Mouse (Mus musculus) stomach, embryonic 14.5 days (tissue): ENCODE data around the gene Arhgef7. TPM values are rescaled to one million over a fixed set of nuclear protein-coding genes. Genes with fewer than 3 reads are reported as not detected.
A peak's percentile ranks its signal among the peaks of the same experiment; 100 is the strongest.

Experiments
- ATAC-seq: fragments of 200-750 bp; cut with Nextera tagmentation; 2 replicates; pipeline ENCODE4 v1.8.0; 2017; ENCODE audit warnings: low read depth, moderate TSS enrichment; ENCODE audit not compliant: insufficient number of reproducible peaks, insufficient read depth, low FRiP score
- H3K27ac ChIP-seq: fragments of 300-500 bp; sonication (generic); 2 replicates; pipeline ENCODE4 v1.5.1; 2014; ENCODE audit warnings: mild to moderate bottlenecking, low read length, moderate library complexity, mixed read lengths
- H3K27me3 ChIP-seq: fragments of 300-500 bp; sonication (generic); 2 replicates; pipeline ENCODE4 v1.6.1; 2014; ENCODE audit warnings: low read length, control low read depth, mixed read lengths; ENCODE audit not compliant: control insufficient read depth, insufficient read depth
- H3K36me3 ChIP-seq: fragments of 300-500 bp; sonication (generic); 2 replicates; pipeline ENCODE4 v1.6.1; 2014; ENCODE audit warnings: mild to moderate bottlenecking, control low read depth, low read length, moderate library complexity, mixed read lengths; ENCODE audit not compliant: control insufficient read depth, insufficient read depth
- H3K4me1 ChIP-seq: fragments of 300-500 bp; sonication (generic); 2 replicates; pipeline ENCODE4 v1.6.1; 2014; ENCODE audit warnings: low read length, control low read depth, mixed read lengths; ENCODE audit not compliant: control insufficient read depth, insufficient read depth
- H3K4me2 ChIP-seq: fragments of 300-500 bp; sonication (generic); replicated peaks from 2 replicates; pipeline ENCODE4 v1.6.1; 2014; ENCODE audit warnings: low read depth, low read length, control low read depth
- H3K4me3 ChIP-seq: fragments of 300-500 bp; sonication (generic); 2 replicates; pipeline ENCODE4 v1.5.1; 2014; ENCODE audit warnings: low read depth, low read length, control low read depth
- H3K9ac ChIP-seq: fragments of 300-500 bp; sonication (generic); replicated peaks from 2 replicates; pipeline ENCODE4 v1.6.1; 2014; ENCODE audit warnings: low read depth, mild to moderate bottlenecking, control low read depth, low read length, moderate library complexity, mixed read lengths
- H3K9me3 ChIP-seq: fragments of 300-500 bp; sonication (generic); 2 replicates; pipeline ENCODE4 v1.6.1; 2016; ENCODE audit warnings: low read depth, low read length, control low read depth; ENCODE audit not compliant: control insufficient read depth
- WGBS: fragments of 180-500 bp; shearing (Covaris S2); extraction: QIAGEN DNeasy Blood & Tissue Kit; methylation state at CpG from one replicate; pipeline ENCODE4 v1.1.7; 2014; 5-methylcytosine and 5-hydroxymethylcytosine counted together
- polyA plus RNA-seq: library from polyadenylated mRNA; unstranded; fragments of >200 nt; fragmentation: Nextera tagmentation; extraction: Ambion mirVana; gene quantifications from 2 replicates; pipeline ENCODE4 v1.2.1, GENCODE M21; 2014

Gene Arhgef7
- 37.0 and 37.4 TPM in 2 replicates for polyA plus RNA-seq

DNA sequence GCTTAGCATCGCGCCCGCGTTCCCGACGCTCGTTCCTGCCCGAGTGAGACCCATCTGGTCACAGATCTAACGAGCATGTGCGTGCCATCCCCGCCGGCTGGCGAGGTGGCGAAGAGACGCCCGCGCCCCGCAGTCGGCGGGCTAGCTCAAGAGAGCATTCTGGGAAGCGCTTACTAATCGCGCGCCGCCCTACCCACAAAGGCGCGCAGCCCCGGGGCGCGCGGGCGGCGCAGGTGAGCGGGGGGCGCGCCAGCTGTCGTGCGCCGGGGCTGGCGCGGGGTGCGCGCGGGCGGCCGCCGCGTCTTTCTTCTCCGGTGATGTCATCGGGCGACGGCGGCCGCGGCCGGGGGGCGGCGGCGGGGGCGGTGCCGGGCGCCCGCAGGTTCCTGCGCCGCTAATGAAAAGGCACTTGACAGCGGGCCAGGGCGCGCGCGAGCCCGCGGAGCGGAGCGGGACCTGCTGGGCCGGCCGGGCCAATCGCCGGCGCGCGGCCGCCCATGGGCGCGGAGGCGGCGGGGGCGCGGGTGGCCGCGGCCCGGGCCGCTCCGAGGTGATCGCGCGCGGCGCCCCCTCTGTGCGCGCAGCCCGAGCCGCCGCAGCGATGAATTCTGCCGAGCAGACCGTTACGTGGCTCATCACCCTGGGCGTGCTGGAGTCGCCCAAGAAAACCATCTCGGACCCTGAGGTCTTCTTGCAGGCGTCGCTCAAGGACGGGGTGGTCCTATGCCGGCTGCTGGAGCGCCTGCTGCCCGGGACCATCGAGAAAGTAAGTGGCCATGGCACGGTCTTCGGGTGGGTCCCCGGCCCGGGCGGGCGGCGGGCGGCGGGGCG lies at the start of gene Arhgef7:
Gene Arhgef7 (plus strand): TSS at position 71 of the 831 bp plus-strand sequence.
- WGBS = under 1% methylated on average over 93 of the region's 127 CpGs

DNA sequence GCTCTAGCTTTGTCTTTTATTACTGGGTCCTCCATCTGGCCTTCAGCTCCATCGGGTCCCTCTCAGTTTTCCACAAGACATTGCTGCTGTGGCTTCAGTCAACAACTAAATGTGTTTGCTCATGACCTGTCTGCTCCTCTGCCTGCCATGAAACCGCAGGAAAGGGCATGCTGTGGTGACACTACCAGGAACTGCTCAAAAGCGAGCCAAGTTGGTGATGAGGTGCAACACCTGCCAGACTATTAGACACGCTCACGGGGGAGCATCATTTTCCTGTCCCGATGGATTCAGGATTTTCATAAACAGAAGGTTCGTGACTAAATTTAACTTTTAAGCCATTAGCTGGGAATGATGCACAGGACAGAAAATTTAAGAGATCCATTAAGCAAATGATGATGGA lies 43.0 kb upstream of the Arhgef7 start:
- no peak overlapping the region for H3K27ac ChIP-seq
- ATAC-seq = no peak
- no peaks in the 10 kb centered on the region for H3K36me3 ChIP-seq
- no peak overlapping the region for H3K9ac ChIP-seq
- no peaks in the 10 kb centered on the region for H3K27me3 ChIP-seq
- WGBS = 74% methylated on average over 7 of the region's 7 CpGs
- no peak overlapping the region for H3K4me2 ChIP-seq
- no peak overlapping the region for H3K4me3 ChIP-seq
- no peaks in the 10 kb centered on the region for H3K4me1 ChIP-seq
- H3K9me3 ChIP-seq = no peaks in the 10 kb centered on the region

More for the DNA sequence above, at the start of gene Arhgef7:
- Histone ChIP-seq H3K4me3 (peak within 1 kb of the TSS; percentile 50), H3K27me3 (peaks cover 23% of the 10 kb centered on the region; the same call in 1 of the 2 replicates), H3K36me3 (no peaks in the 10 kb centered on the region), H3K4me2 (peak within 1 kb of the TSS; percentile 92), H3K9me3 (no peaks in the 10 kb centered on the region), H3K4me1 (no peaks in the 10 kb centered on the region), H3K9ac (peak within 1 kb of the TSS; percentile 18; the same call in 1 of the 2 replicates), H3K27ac (no peak within 1 kb of the TSS)
- peak; percentile 70; the same call in 1 of the 2 replicates for ATAC-seq

GRCm38 (mm10) chr8:11687251-11687650 lies 40.3 kb upstream of the Arhgef7 start:
- Histone ChIP-seq H3K4me1 (no peaks in the 10 kb centered on the region), H3K36me3 (no peaks in the 10 kb centered on the region), H3K4me3 (no peak overlapping the region), H3K9ac (no peak overlapping the region), H3K9me3 (no peaks in the 10 kb centered on the region), H3K27me3 (no peaks in the 10 kb centered on the region), H3K27ac (no peak overlapping the region), H3K4me2 (no peak overlapping the region)
- WGBS = 89% methylated on average over 5 of the region's 5 CpGs
- ATAC-seq = no peak

DNA sequence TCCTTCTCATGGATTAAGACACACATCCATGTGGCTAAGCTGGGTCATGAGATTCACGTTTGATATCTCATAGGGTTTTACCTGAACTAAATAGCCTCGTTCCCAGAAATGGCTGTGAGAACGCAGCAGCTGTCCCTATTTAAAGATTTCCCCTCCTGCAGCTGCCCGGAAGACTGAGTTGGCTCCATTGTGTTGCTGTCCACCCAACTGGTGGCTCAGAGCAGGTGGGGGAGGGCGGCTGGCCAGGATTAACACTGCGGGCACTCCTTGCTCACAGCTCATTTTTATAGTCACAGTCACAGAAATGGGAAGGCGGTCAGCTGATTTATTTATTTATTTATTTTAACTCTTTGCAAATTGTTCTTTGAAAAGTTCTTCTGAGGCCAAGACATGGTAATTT lies 37.6 kb upstream of the Arhgef7 start:
- no peak overlapping the region for H3K9ac ChIP-seq
- ATAC-seq = no peak
- H3K36me3 ChIP-seq = no peaks in the 10 kb centered on the region
- H3K27me3 ChIP-seq = no peaks in the 10 kb centered on the region
- 65% methylated on average over 7 of the region's 7 CpGs for WGBS
- H3K4me1 ChIP-seq = no peaks in the 10 kb centered on the region
- H3K4me3 ChIP-seq = no peak overlapping the region
- no peak overlapping the region for H3K27ac ChIP-seq
- no peaks in the 10 kb centered on the region for H3K9me3 ChIP-seq
- no peak overlapping the region for H3K4me2 ChIP-seq

DNA sequence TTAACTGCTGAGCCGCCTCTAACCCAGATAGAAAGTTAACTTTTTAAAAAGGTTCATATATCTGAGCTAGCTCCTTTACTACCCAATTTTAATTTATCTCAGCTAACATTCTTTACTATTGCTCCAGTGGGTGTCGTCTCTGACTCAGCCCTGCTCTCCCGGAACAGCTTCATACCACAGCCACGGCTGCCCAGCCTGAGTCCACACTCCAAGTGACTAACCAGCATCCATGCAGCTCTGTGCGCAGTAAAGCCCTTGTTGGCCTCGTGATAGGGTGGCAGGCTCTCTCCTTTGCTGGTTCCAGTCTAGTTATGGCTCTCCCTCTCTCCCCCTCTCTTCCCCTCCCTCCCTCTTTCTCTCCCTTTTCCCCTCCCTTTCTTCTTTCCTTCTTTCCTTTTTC lies 36.2 kb upstream of the Arhgef7 start:
- no peak overlapping the region for H3K4me3 ChIP-seq
- no peaks in the 10 kb centered on the region for H3K36me3 ChIP-seq
- no peaks in the 10 kb centered on the region for H3K4me1 ChIP-seq
- no peak for ATAC-seq
- WGBS = 86% methylated on average over 6 of the region's 6 CpGs
- H3K4me2 ChIP-seq = no peak overlapping the region
- no peaks in the 10 kb centered on the region for H3K27me3 ChIP-seq
- no peak overlapping the region for H3K27ac ChIP-seq
- no peaks in the 10 kb centered on the region for H3K9me3 ChIP-seq
- H3K9ac ChIP-seq = no peak overlapping the region

DNA sequence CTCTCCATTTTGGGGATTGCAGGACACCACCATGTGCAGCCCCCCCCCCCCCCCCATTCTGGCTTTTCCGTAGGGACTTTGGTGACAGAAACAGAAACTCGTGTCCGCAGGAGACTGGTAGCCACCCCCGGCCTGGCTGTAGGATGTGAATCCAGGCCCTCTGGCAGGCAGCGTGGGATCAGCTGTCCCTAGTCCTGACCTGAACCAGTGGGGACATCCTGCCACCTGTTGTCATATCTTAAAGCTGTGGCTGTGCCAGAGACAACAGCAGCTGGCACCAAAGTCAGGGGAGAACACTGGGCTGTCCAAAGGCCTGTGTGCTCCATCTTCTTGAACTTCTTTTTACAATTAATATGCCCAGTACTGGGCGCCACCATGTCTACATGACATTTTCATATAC lies 35.8 kb upstream of the Arhgef7 start:
- no peak overlapping the region for H3K27ac ChIP-seq
- no peak for ATAC-seq
- no peaks in the 10 kb centered on the region for H3K27me3 ChIP-seq
- no peaks in the 10 kb centered on the region for H3K36me3 ChIP-seq
- no peak overlapping the region for H3K4me3 ChIP-seq
- H3K9ac ChIP-seq = no peak overlapping the region
- H3K9me3 ChIP-seq = no peaks in the 10 kb centered on the region
- 91% methylated on average over 6 of the region's 6 CpGs for WGBS
- no peaks in the 10 kb centered on the region for H3K4me1 ChIP-seq
- H3K4me2 ChIP-seq = no peak overlapping the region

DNA sequence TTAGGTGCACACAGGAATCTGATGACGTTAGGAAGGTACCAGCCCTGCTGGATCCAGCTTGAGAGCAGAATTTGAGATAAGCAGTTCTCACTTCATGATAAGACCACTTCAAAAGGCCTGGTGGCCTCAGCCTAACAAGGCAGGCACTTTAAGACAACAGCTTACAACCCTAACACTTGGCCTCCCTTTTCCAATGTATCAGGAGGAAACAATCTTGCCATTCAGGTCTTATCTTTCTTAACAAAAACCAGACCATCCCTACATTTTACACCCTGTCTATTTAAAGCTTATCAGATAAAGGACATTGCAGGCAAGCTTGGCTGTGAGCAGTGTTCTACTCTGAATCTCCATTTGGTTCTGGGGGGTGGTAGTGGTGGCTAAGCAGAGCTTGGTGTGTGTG lies 35.1 kb upstream of the Arhgef7 start:
- Histone ChIP-seq H3K36me3 (no peaks in the 10 kb centered on the region), H3K4me1 (no peaks in the 10 kb centered on the region), H3K27me3 (no peaks in the 10 kb centered on the region), H3K4me2 (no peak overlapping the region), H3K9ac (no peak overlapping the region), H3K9me3 (no peaks in the 10 kb centered on the region), H3K4me3 (no peak overlapping the region), H3K27ac (no peak overlapping the region)
- WGBS = 18% methylated on average over 1 of the region's 1 CpGs
- ATAC-seq = no peak

DNA sequence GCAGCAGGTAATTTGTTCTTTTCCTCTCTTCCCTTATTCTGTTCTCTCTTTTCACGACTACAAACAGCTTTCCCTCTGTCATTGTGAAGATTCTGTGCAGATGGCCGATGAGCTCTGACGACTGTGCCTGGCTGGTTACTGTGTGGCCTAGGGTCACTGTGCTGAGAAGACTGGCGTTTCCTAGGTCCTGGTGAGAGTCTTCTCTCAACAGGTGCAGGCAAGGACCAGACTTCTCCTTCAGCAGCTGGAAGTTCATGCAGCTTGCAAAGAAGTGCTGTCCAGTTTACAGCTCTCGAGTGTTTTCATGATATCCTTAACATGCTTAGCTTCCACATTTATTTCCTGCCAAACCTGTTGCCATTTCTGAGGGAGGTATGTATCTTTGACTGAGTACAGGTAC lies 33.5 kb upstream of the Arhgef7 start:
- Histone ChIP-seq H3K4me3 (no peak overlapping the region), H3K9ac (no peak overlapping the region), H3K9me3 (no peaks in the 10 kb centered on the region), H3K4me2 (no peak overlapping the region), H3K4me1 (no peaks in the 10 kb centered on the region), H3K27me3 (no peaks in the 10 kb centered on the region), H3K36me3 (no peaks in the 10 kb centered on the region), H3K27ac (no peak overlapping the region)
- 69% methylated on average over 5 of the region's 5 CpGs for WGBS
- no peak for ATAC-seq

- no peak for ATAC-seq
- no peaks in the 10 kb centered on the region for H3K36me3 ChIP-seq
- no peak overlapping the region for H3K4me2 ChIP-seq
- H3K4me3 ChIP-seq = no peak overlapping the region
- H3K27ac ChIP-seq = no peak overlapping the region
- 80% methylated on average over 3 of the region's 3 CpGs for WGBS
- H3K4me1 ChIP-seq = no peaks in the 10 kb centered on the region
- no peaks in the 10 kb centered on the region for H3K27me3 ChIP-seq
- H3K9ac ChIP-seq = no peak overlapping the region
- H3K9me3 ChIP-seq = no peaks in the 10 kb centered on the region
These were observed 31.3 kb upstream of the Arhgef7 start for GRCm38 (mm10) chr8:11696176-11696575.
